Mouse (Mus musculus): ENCODE measurements around the gene Psph. TPM values are rescaled to one million over a fixed set of nuclear protein-coding genes. Genes with fewer than 3 reads are reported as not detected.
A peak's percentile ranks its signal among the peaks of the same experiment; 100 is the strongest.
"Not testable (repeated sequence)": the region's sequence is repeated elsewhere in the genome, so short reads cannot be mapped to it uniquely, and the experiment has no call there.

The Psph gene
- total RNA-seq (2021): 10 to 100 TPM; 23.7 to 28.5 TPM
- long read RNA-seq, transcript Psph-201 (8 exons, 1,733 nt): major isoform, 19 of 97 reads
- long read RNA-seq, partial matches to known transcripts: 63 of 97 reads
- long read RNA-seq, other reads (novel, unspliced or antisense): 15 of 97 reads

- peak; percentile 96 to 97 for DNase-seq (ENCODE audit: low spot score in 2 of 2)
Observed at GRCm38 (mm10) chr5:129786818-129787790, at the start of gene Psph. TSS of gene Psph (minus strand) at chr5:129787449.

GRCm38 (mm10) chr5:129790591-129790990, 3.3 kb upstream of the Psph start:
- DNase-seq (ENCODE audit: low spot score in 2 of 2): not testable (repeated sequence)

GRCm38 (mm10) chr5:129787818-129788593, 757 bp upstream of the Psph start:
- DNase-seq (ENCODE audit: low spot score in 2 of 2): no peak

- no peak for DNase-seq (ENCODE audit: low spot score in 2 of 2)
Observed at GRCm38 (mm10) chr5:129786161-129786560, 1.1 kb downstream of the Psph start.

GRCm38 (mm10) chr5:129785235-129785870, 1.9 kb downstream of the Psph start:
- no peak for DNase-seq (ENCODE audit: low spot score in 2 of 2)

GRCm38 (mm10) chr5:129782211-129782610, 5.0 kb downstream of the Psph start:
- peak; percentile 17 to 32 for DNase-seq (ENCODE audit: low spot score in 2 of 2)

- no peak for DNase-seq (ENCODE audit: low spot score in 2 of 2)
Observed at GRCm38 (mm10) chr5:129780131-129780530, 7.1 kb downstream of the Psph start.

GRCm38 (mm10) chr5:129778996-129779716, 8.1 kb downstream of the Psph start:
- peak; percentile 79 to 87 for DNase-seq (ENCODE audit: low spot score in 2 of 2)

- no peak for DNase-seq (ENCODE audit: low spot score in 2 of 2)
Observed at GRCm38 (mm10) chr5:129778348-129778995, 8.8 kb downstream of the Psph start.

GRCm38 (mm10) chr5:129774661-129775060, 12.6 kb downstream of the Psph start:
- DNase-seq (ENCODE audit: low spot score in 2 of 2): no peak

GRCm38 (mm10) chr5:129773330-129773729, 13.9 kb downstream of the Psph start:
- not testable (repeated sequence) for DNase-seq (ENCODE audit: low spot score in 2 of 2)

- no peak for DNase-seq (ENCODE audit: low spot score in 2 of 2)
Observed at GRCm38 (mm10) chr5:129772433-129772832, 14.8 kb downstream of the Psph start.

GRCm38 (mm10) chr5:129770443-129771355, 16.6 kb downstream of the Psph start:
- no peak for DNase-seq (ENCODE audit: low spot score in 2 of 2)

- peak; percentile 55 to 68 for DNase-seq (ENCODE audit: low spot score in 2 of 2)
Observed at GRCm38 (mm10) chr5:129761865-129762540, 25.2 kb downstream of the Psph start.

- DNase-seq (ENCODE audit: low spot score in 2 of 2): no peak
Observed at GRCm38 (mm10) chr5:129759929-129760480, 27.2 kb downstream of the Psph start.

GRCm38 (mm10) chr5:129756886-129757285, 30.4 kb downstream of the Psph start:
- DNase-seq (ENCODE audit: low spot score in 2 of 2): no peak

- no peak for DNase-seq (ENCODE audit: low spot score in 2 of 2)
Observed at GRCm38 (mm10) chr5:129744050-129744449, 43.2 kb downstream of the Psph start.

- DNase-seq (ENCODE audit: low spot score in 2 of 2): no peak
Observed at GRCm38 (mm10) chr5:129742903-129743488, 44.3 kb downstream of the Psph start.

All from layer of hippocampus, postnatal 10 days (tissue).